Mouse (Mus musculus): Measurements from ENCODE around the gene Gria1. TPM values are rescaled to one million over a fixed set of nuclear protein-coding genes. Genes with fewer than 3 reads are reported as not detected.

Gene Gria1
- total RNA-seq, 2 experiments from 2014 or later, result 2.8 to 3.5 TPM

DNA sequence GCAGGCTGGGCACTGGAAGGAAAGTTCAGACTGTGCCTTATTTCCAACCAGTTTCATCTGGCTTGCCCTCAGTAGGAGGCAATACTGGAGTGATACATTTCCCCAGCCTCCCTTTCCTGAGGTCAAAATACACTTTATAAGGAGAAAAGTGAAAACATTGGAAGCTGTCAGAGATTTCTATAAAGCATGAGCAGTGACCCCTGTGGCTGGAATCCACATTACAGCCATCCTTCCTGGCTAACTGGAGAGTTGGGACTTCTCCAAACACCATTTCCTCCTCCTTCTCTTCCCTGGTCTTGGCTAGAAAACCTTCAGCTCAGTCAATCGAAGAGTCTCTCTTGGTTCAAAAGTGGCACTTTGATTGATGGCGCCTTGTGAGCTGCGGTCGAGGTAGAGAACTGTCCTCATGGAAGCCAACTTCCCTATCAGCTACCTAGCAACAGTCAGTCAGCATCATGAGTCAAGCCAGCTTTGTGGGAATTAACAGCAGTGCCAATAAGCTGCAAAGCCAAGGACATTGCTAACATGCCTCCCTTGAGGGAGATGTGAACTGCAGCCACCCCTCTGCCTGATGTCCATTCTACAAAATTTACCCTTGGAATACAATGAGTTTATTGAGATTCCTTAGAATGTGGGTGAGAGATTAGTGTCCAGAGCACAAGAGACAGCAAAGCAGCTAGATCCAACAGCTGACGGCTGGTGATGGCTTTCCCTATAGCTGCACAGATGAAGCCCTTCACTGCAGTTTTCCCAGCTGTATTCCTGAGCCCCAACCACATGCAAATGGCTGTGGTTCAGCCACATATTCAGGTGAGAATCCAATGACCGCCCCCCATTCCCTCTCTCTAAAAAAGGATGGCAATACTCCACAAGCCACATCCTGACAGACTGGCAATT lies 40.7 kb downstream of the Gria1 start:
- DNase-seq (ENCODE audit: low spot score in 2 of 2), result no peak

- DNase-seq (ENCODE audit: low spot score in 2 of 2), result no peak
Measured at GRCm38 (mm10) chr11:57062441-57062840, 51.3 kb downstream of the Gria1 start.

DNA sequence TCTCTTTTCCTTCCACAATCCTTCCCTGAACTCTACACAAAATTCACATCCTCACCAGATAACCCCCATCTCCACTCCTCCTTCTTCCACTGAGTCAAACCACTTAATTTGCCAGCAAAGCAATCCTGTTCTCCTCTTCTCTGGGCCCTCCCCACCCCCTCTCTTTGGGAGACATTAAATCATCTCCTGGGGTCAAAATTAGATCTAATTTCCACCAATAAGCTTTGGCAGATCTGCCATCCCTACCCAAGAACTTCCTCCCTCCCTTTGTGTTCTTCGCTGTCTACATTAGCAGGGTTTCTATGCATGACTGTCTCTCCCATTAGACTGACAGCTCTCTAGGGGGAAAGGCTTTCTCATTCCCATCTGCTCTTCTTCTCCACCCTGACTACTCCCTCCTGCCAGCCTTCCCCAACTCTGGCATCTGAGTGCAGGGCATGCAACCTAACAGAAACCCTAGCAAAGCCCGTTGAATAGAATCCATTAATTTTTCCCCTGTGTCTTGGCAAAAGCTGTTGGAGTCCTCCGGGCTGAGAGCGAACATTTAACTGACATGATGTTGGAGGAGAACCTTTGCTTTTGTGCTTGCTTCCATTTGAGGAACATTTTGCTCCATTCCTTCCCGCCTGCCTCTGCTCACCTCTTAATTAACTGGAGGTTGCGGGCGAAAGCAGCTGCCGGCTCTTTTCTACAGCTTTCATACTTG lies 59.2 kb downstream of the Gria1 start:
- DNase-seq (ENCODE audit: low spot score in 2 of 2), result no peak

- DNase-seq (ENCODE audit: low spot score in 2 of 2), result no peak
Measured at GRCm38 (mm10) chr11:57072171-57072570, 61.0 kb downstream of the Gria1 start.

- DNase-seq (ENCODE audit: low spot score in 2 of 2), result no peak
Measured at GRCm38 (mm10) chr11:57079423-57079822, 68.2 kb downstream of the Gria1 start.

GRCm38 (mm10) chr11:57089527-57089926 lies 78.3 kb downstream of the Gria1 start:
- no peak for DNase-seq (ENCODE audit: low spot score in 2 of 2)

- DNase-seq (ENCODE audit: low spot score in 2 of 2), result no peak
Measured at GRCm38 (mm10) chr11:57090705-57091104, 79.5 kb downstream of the Gria1 start.

GRCm38 (mm10) chr11:57091276-57091914 lies 80.2 kb downstream of the Gria1 start:
- no peak for DNase-seq (ENCODE audit: low spot score in 2 of 2)

DNA sequence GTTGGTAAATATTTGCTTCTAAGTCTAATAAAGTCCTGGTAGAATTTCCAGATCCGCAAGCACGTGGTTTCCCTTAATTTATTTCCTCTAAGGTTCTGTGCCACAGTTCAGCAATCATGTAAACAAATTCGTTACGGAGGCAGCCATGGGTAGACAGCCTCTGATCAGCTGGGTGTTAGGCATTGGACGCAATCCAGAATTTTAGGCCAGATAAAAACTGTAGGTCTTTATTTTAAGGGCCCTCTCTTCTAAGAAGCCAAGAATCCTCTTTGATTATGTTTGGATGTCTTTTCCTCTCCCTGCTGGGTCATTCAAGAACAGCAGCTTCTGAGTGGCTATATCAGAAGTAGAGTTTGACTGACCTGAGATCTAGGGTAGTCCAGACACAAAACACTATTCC lies 89.3 kb downstream of the Gria1 start:
- no peak for DNase-seq (ENCODE audit: low spot score in 2 of 2)

DNA sequence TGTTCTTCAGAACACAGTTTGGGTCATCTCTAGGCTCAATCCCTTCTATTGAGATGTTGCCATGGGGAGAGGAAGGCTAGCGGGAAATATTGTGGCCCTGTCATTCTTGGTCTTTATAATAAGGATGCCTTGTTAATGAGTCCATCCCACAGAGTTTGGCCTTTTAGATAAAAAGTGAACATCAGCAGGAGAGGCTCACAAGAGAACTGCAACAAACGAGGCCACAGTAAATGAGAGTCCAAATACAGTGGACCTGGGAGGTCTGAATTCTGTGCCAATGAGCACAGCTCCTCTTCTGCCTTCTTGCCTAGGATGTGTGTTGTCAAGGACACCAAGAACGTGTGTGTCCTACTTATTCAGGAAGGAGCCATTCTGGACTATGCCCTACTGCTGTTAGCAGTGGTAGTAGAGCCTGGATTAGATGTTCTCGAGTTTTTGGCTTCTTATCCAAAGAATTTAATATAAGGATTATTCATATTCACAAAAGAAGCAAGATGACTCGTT lies 92.6 kb downstream of the Gria1 start:
- DNase-seq (ENCODE audit: low spot score in 2 of 2), result no peak

- DNase-seq (ENCODE audit: low spot score in 2 of 2), result no peak
Measured at GRCm38 (mm10) chr11:57105683-57106082, 94.5 kb downstream of the Gria1 start.

DNA sequence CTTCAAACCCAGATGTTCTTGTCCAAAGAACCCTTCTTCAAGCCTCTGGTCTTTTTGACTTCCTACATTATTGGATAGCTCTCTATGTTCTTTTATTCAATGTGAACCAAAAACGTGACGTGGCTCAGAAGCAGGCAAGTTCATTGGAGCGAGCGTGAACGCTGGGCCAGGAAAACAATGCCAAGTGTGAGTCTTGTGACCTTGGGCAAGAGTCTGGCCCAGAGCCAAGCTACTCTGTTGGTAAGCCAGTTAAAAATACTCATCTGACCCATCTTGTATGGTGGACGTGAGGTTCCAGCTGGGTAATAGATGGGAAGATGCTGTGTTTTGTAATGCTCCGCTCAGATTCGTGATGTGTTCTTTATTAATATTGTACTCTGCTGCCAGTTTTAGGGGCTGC lies 101.2 kb downstream of the Gria1 start:
- peak in 1 of 2 experiments; percentile 6 for DNase-seq (ENCODE audit: low spot score in 2 of 2)

DNA sequence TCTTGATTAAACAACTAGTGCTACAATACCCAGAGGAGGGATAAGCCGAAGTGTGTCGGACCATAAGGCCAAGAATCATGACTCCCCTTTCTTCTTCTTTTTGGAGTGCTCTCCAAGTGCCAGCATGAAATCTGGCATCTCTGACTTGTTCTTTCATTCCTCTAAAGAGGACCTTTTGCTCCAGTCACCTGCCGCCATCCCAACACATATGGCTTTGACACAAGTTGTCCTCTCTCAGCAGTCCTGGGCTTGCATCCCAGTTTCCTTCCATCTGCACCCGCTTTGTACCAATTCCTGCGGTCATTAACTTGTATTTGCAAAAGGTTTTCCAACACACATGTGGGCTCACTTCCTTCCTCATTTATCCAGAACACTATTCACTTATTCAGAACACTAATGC lies 103.2 kb downstream of the Gria1 start:
- DNase-seq (ENCODE audit: low spot score in 2 of 2), result no peak

DNA sequence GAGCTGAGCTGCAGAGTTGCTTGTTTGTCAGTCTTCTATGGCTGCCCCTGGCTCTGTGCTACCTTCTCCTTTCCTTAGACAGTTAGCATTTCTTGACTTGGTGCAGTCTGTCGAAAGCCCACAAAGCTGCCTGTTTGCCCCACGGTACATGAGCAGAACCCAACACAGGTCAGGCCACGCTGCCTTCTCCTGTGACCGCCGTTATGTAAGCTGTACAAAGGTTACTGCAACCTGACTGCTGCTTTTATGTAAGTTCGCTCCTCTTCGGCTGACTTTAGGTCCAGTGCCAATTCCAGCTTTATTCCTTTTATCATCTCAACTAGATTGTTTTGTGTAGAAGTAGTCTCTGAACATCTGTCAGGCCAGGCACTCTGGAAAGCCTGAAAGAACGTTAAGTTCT lies 115.9 kb downstream of the Gria1 start:
- DNase-seq (ENCODE audit: low spot score in 2 of 2), result no peak

DNA sequence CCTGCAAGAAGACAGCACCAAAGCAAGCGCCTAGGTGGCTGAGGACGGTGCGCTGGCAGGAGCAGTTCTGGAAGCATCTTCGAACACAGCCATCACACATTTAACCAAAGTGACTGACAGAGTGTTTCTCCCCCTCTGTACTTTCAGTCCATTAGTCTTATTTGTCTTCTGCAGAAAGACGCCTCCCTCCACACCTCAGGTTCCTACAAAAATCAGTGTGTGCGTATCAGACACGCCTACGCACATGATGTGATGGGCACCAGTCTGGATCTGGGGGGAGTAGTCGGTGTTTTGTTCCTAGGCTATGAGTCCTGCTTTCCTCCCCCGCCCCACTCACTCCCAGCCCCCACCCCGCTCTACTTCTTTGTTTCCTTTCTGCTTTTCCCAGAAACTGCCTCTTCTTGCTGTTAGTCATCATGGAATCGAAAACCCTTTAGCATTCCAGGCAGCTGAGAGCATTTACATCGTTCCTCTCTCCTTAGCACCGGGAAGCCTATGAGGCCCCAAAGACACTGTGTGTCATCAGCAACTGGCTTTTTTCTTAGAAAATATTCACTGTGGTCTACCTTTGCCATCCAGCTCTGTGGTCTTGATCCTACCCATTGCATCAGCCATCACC lies 129.1 kb downstream of the Gria1 start:
- DNase-seq (ENCODE audit: low spot score in 2 of 2), result no peak

DNA sequence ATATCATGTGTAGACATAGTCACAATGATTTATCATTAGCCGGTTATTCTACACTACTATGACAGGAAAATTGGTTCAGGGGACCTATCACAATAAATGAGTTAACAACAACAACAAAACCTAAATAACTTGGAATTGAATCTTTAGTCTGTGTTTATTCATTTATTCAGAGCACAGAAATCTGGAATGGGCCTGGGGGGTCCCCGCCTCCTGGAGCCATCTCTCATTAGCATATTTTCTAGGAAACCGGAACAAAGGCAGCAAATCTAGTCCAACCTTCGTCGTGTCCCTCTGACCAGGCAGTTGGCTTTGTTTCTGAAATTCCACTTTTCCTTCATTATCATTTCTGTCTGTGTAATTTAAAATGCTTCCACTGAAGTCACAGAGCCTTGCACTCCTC lies 132.5 kb downstream of the Gria1 start:
- no peak for DNase-seq (ENCODE audit: low spot score in 2 of 2)

- DNase-seq (ENCODE audit: low spot score in 2 of 2), result no peak
Measured at GRCm38 (mm10) chr11:57145192-57145591, 134.0 kb downstream of the Gria1 start.

DNA sequence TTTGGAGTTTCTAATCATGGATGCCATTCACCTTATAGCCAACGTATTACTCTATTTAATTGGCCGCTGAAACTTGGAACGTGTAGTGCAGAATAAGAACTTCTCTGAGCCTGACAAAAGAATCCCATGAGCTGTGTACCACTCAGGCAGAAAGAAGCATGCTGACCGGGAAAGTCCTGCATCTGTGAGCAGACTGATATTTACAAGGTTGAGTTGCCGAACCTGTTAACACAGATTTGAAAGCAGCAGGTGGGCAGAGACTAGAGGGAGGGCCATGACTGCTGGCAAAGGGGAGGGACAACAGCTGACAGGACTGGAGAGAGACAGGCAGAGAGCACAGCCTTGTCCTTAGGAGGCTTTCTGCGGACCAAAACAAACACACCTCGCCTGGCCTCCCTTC lies 134.5 kb downstream of the Gria1 start:
- DNase-seq (ENCODE audit: low spot score in 2 of 2), result no peak

- no peak for DNase-seq (ENCODE audit: low spot score in 2 of 2)
Measured at GRCm38 (mm10) chr11:57151674-57152073, 140.5 kb downstream of the Gria1 start.

DNA sequence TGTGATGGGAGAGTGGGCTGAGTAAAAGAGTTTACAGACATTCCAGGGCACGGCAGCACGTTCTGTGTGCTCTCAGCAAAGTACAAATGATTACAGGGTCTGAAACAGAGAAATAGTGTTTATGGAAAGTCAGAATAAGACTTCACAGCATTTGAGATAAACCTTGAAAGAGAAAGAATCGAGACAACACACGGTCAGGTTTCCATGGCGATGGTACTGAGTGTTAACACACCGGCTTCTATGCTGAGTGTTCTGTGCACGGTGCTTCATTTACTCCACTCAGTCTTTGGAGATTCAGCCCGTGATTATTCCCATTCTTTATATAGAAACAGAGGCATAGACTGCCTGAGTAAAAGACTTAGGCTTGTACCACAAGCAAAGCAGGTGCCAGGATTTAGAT lies 143.8 kb downstream of the Gria1 start:
- DNase-seq (ENCODE audit: low spot score in 2 of 2), result no peak

DNA sequence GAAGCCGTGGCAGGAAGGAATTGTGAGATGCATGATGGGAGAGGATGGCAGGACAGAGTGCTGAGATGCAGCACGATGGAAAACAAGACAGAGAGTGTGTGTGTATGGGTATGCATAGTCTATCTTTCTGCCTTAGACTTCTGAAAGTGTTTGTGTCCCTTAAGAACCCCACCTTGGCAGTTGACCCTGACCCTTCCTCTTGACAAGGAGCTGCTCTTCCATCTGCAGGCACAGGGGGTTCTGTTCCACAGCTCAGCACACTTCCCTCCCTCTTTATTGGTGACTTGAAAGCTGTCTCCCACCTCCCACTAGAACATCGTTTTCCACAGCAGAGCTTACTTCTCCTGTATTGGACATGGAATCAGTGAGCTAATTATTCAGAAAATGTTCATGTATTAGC lies 148.2 kb downstream of the Gria1 start:
- DNase-seq (ENCODE audit: low spot score in 2 of 2), result no peak

All from adrenal gland, postnatal 4 days (tissue).